ENCODE assay signal across 23 mouse cellular contexts in genomic region chr11:103404618-103405017, GRCm38 (mm10). TPM values are rescaled to one million over a fixed set of nuclear protein-coding genes. Genes with fewer than 3 reads are reported as not detected.
DNase-seq lines count a peak whose midpoint lies in the region; ATAC-seq and TF ChIP-seq lines count a peak whose summit lies in the region.
"Had no signal": no experiment of that assay in that cellular context is flagged by ENCODE, and none has a peak within 500 bp of the region (broad histone marks: within the 10 kb centered on the region; RNA-seq: fewer than 3 reads in every experiment).

No protein-coding gene starts in this region.

- TF ChIP-seq CTCF in thymus, adult 2 months (IDR thresholded peaks at IDR 0.05; ENCODE audit: borderline replicate concordance, control insufficient read depth, extremely low read depth, insufficient read depth, low read length, poor library complexity): no peak

- no peak overlapping the region for H3K9ac ChIP-seq in liver, embryonic 12.5 days
- H3K9ac ChIP-seq in liver, embryonic 11.5 days (ENCODE audit: low read depth, low read length): no peak overlapping the region
- no peak overlapping the region for H3K9ac ChIP-seq in liver, embryonic 16.5 days (ENCODE audit: low read depth, low read length)
- H3K9ac ChIP-seq: hindbrain, embryonic 12.5 days had no signal

- H3K9me3 ChIP-seq in liver, embryonic 12.5 days (replicated peaks): no peaks in the 10 kb centered on the region
- H3K9me3 ChIP-seq in liver, embryonic 11.5 days (ENCODE audit: control insufficient read depth, low read length): no peaks in the 10 kb centered on the region
- no peaks in the 10 kb centered on the region for H3K9me3 ChIP-seq in liver, embryonic 16.5 days (replicated peaks; ENCODE audit: control insufficient read depth, low read length)
- H3K9me3 ChIP-seq: embryonic facial prominence, embryonic 10.5 days; forebrain, embryonic 10.5 days; hindbrain, embryonic 12.5 days had no signal

- DNase-seq in liver, embryonic 11.5 days (ENCODE audit: low spot score): no peak
- no peak for DNase-seq in yolk sac, embryonic 10.5 days (ENCODE audit: low spot score)
- no peak for DNase-seq in retina, postnatal 1 day
- DNase-seq in thymus, adult 2 months: no peak
- DNase-seq: adrenal gland, adult 2 months; adrenal gland, postnatal 25 days; B cell, adult 2 months; cerebellum, adult 18-20 months; cerebellum, adult 9-11 months; gastrocnemius, adult 2 months; gastrocnemius, postnatal 25 days; heart, postnatal 10 days; heart, postnatal 4 days had no signal

- ATAC-seq in liver, embryonic 12.5 days: peak; percentile 63; the same call in 1 of the 2 replicates
- ATAC-seq in liver, embryonic 11.5 days (replicated peaks; ENCODE audit: low FRiP score): no peak
- ATAC-seq in liver, embryonic 16.5 days (ENCODE audit: low read depth): peak; percentile 57
- ATAC-seq: CD4-positive, CD25-positive, alpha-beta regulatory T cell, adult 4 months; forebrain, embryonic 14.5 days; hindbrain, embryonic 16.5 days had no signal

- no peak overlapping the region for H3K4me2 ChIP-seq in liver, embryonic 12.5 days
- no peak overlapping the region for H3K4me2 ChIP-seq in liver, embryonic 11.5 days
- H3K4me2 ChIP-seq in liver, embryonic 16.5 days (ENCODE audit: low read depth, low read length): no peak overlapping the region
- H3K4me2 ChIP-seq: hindbrain, embryonic 12.5 days had no signal

- peaks cover 57% of the 10 kb centered on the region for H3K36me3 ChIP-seq in liver, embryonic 12.5 days
- 0 out of 2 replicates have a peak, but pooled peaks cover 2% of the 10 kb centered on the region for H3K36me3 ChIP-seq in liver, embryonic 11.5 days (ENCODE audit: control insufficient read depth, insufficient read depth, low read length)
- no peaks in the 10 kb centered on the region for H3K36me3 ChIP-seq in liver, embryonic 16.5 days (ENCODE audit: control insufficient read depth, insufficient read depth)
- H3K36me3 ChIP-seq in thymus, adult 2 months (ENCODE audit: control insufficient read depth, insufficient read depth, low read length): no peaks in the 10 kb centered on the region; the same call in 1 of the 2 replicates

- H3K27me3 ChIP-seq in liver, embryonic 12.5 days (replicated peaks): no peaks in the 10 kb centered on the region
- H3K27me3 ChIP-seq in liver, embryonic 11.5 days (replicated peaks; ENCODE audit: control insufficient read depth, insufficient read depth, low read length): no peaks in the 10 kb centered on the region
- H3K27me3 ChIP-seq in liver, embryonic 16.5 days (ENCODE audit: control insufficient read depth, insufficient read depth, low read depth, low read length): no peaks in the 10 kb centered on the region
- H3K27me3 ChIP-seq in thymus, adult 2 months (ENCODE audit: control insufficient read depth, insufficient read depth, low read length): no peaks in the 10 kb centered on the region
- H3K27me3 ChIP-seq: hindbrain, embryonic 12.5 days had no signal

- no peak for TF ChIP-seq POLR2A in thymus, adult 2 months (IDR thresholded peaks at IDR 0.05; ENCODE audit: control insufficient read depth, extremely low read depth, insufficient read depth, low read length, poor library complexity)

- H3K4me1 ChIP-seq in liver, embryonic 12.5 days: peaks cover 23% of the 10 kb centered on the region
- no peaks in the 10 kb centered on the region; the same call in 1 of the 2 replicates for H3K4me1 ChIP-seq in liver, embryonic 11.5 days (replicated peaks; ENCODE audit: control insufficient read depth, insufficient read depth, low read length)
- peaks cover 17% of the 10 kb centered on the region for H3K4me1 ChIP-seq in brown adipose tissue, adult 24 weeks (ENCODE audit: control insufficient read depth, insufficient read depth, insufficient read length, low read length)
- peaks cover 3% of the 10 kb centered on the region; the same call in 1 of the 2 replicates for H3K4me1 ChIP-seq in liver, embryonic 16.5 days (ENCODE audit: control insufficient read depth, low read depth, low read length)
- H3K4me1 ChIP-seq in thymus, adult 2 months (replicated peaks; ENCODE audit: control insufficient read depth, insufficient read depth, low read length): no peaks in the 10 kb centered on the region

- no peak overlapping the region for H3K27ac ChIP-seq in liver, embryonic 12.5 days
- H3K27ac ChIP-seq in liver, embryonic 11.5 days (ENCODE audit: low read depth, low read length): no peak overlapping the region
- H3K27ac ChIP-seq in brown adipose tissue, adult 24 weeks (replicated peaks; ENCODE audit: low read depth, low read length): peak overlapping the region; percentile 35; the same call in 1 of the 2 replicates
- H3K27ac ChIP-seq in liver, embryonic 16.5 days (ENCODE audit: low read length): no peak overlapping the region
- H3K27ac ChIP-seq in thymus, adult 2 months (ENCODE audit: control insufficient read depth, insufficient read depth, low read length): no peak overlapping the region
- H3K27ac ChIP-seq: embryonic facial prominence, embryonic 10.5 days; forebrain, embryonic 10.5 days; gastrocnemius, adult 2 months; hindbrain, embryonic 12.5 days had no signal

- no peak overlapping the region for H3K4me3 ChIP-seq in liver, embryonic 12.5 days
- H3K4me3 ChIP-seq in liver, embryonic 11.5 days (ENCODE audit: low read depth, low read length): no peak overlapping the region
- no peak overlapping the region for H3K4me3 ChIP-seq in brown adipose tissue, adult 24 weeks (ENCODE audit: insufficient read depth, low read depth, low read length)
- H3K4me3 ChIP-seq in liver, embryonic 16.5 days (ENCODE audit: low read depth, low read length): no peak overlapping the region
- H3K4me3 ChIP-seq in thymus, adult 2 months (ENCODE audit: control insufficient read depth, insufficient read depth, low read length): no peak overlapping the region
- H3K4me3 ChIP-seq: embryonic facial prominence, embryonic 10.5 days; erythroblast, embryonic 14.5 days; forebrain, embryonic 10.5 days; gastrocnemius, adult 2 months; hindbrain, embryonic 12.5 days had no signal

RNA-seq across cellular contexts. Expression of gene Plekhm1, which starts 7.9 kb away (rescaled TPM):
- 5.2 and 5.3 TPM in 2 replicates for polyA plus RNA-seq in liver, embryonic 12.5 days (2016; fragmentation: Nextera tagmentation; extraction: Ambion mirVana)
- polyA plus RNA-seq in liver, embryonic 11.5 days (2014; fragmentation: Nextera tagmentation; extraction: Ambion mirVana): 7.6 and 9.1 TPM in 2 replicates
- polyA plus RNA-seq in brown adipose tissue, adult 24 weeks (2012; ENCODE audit: insufficient read depth, insufficient read length, missing spikeins): 13.4 and 14.6 TPM in 2 replicates
- polyA plus RNA-seq in liver, embryonic 16.5 days (2015; fragmentation: Nextera tagmentation; extraction: Ambion mirVana): 3.8 and 4.1 TPM in 2 replicates
- polyA plus RNA-seq in thymus, adult 2 months (2012; rRNA removed): 43.6 and 46.4 TPM in 2 replicates

RNA-seq across cellular contexts. Expression of gene Arhgap27, which starts 41.1 kb away (rescaled TPM):
- polyA plus RNA-seq in liver, embryonic 12.5 days (2016; fragmentation: Nextera tagmentation; extraction: Ambion mirVana): 2.7 and 4.0 TPM in 2 replicates
- polyA plus RNA-seq in liver, embryonic 11.5 days (2014; fragmentation: Nextera tagmentation; extraction: Ambion mirVana): 5.0 and 5.1 TPM in 2 replicates
- 3.8 and 6.9 TPM in 2 replicates for polyA plus RNA-seq in brown adipose tissue, adult 24 weeks (2012; ENCODE audit: insufficient read depth, insufficient read length, missing spikeins)
- polyA plus RNA-seq in liver, embryonic 16.5 days (2015; fragmentation: Nextera tagmentation; extraction: Ambion mirVana): 2.2 and 3.8 TPM in 2 replicates
- polyA plus RNA-seq in thymus, adult 2 months (2012; rRNA removed): 124 and 125 TPM in 2 replicates

Comparison
In these comparisons a context has a peak if more than half of its experiments do, and no peak if none do; other contexts are left out.
1. RNA of gene Arhgap27, which starts 41.1 kb away (polyA plus RNA-seq): 124 to 125 TPM in thymus, adult 2 months; 3.8 to 6.9 TPM in brown adipose tissue, adult 24 weeks, 5.0 to 5.1 TPM in liver, embryonic 11.5 days, 2.7 to 4.0 TPM in liver, embryonic 12.5 days and 2.2 to 3.8 TPM in liver, embryonic 16.5 days; every median in the first group is over 10 times any median in the second.